ENCODE assay signal across 8 mouse cellular contexts in genomic region chr8:94396964-94397657, GRCm38 (mm10). TPM values are rescaled to one million over a fixed set of nuclear protein-coding genes. Genes with fewer than 3 reads are reported as not detected.
DNase-seq lines count a peak whose midpoint lies in the region; ATAC-seq and TF ChIP-seq lines count a peak whose summit lies in the region.

No protein-coding gene starts in this region.

- H3K36me3 ChIP-seq in intestine, postnatal 0 days (ENCODE audit: control insufficient read depth, insufficient read depth): peaks cover 50% of the 10 kb centered on the region
- H3K36me3 ChIP-seq in myocyte (ENCODE audit: control insufficient read depth, insufficient read depth): peaks cover 75% of the 10 kb centered on the region

- DNase-seq in 3T3-L1 (ENCODE audit: low read depth, low spot score) (peak; percentile 59), liver (peak; percentile 66)
- DNase-seq in CD4-positive helper T cell, adult 2 months (ENCODE audit: low read depth, low spot score): peak; percentile 65
- DNase-seq in gastrocnemius, adult 2 months: peak; percentile 68
- DNase-seq in spleen, adult 12 weeks (ENCODE audit: low spot score): no peak

- H3K27me3 ChIP-seq in intestine, postnatal 0 days (replicated peaks; ENCODE audit: control insufficient read depth, insufficient read depth, low read length): no peaks in the 10 kb centered on the region
- H3K27me3 ChIP-seq in myocyte (ENCODE audit: control insufficient read depth, insufficient read depth, insufficient read length): no peaks in the 10 kb centered on the region

- peak; percentile 81; the same call in 1 of the 2 replicates for TF ChIP-seq CTCF in gastrocnemius, adult 2 months (IDR thresholded peaks at IDR 0.05)
- TF ChIP-seq CTCF in intestine, postnatal 0 days (IDR thresholded peaks at IDR 0.05; ENCODE audit: low read depth): peak; percentile 92

- peak; percentile 71 for ATAC-seq in cerebellum, adult (ENCODE audit: insufficient number of reproducible peaks, low FRiP score, low TSS enrichment)
- ATAC-seq in intestine, postnatal 0 days: peak; percentile 76

- H3K4me2 ChIP-seq in intestine, postnatal 0 days (replicated peaks; ENCODE audit: low read depth): no peak overlapping the region
- H3K4me2 ChIP-seq in myocyte (ENCODE audit: low read depth): no peak overlapping the region

- H3K9me3 ChIP-seq in intestine, postnatal 0 days (ENCODE audit: control insufficient read depth): no peaks in the 10 kb centered on the region

- 50% methylated on average over 11 of the region's 11 CpGs for WGBS in intestine, postnatal 0 days

- peak; percentile 13 for TF ChIP-seq POLR2A in myocyte (IDR thresholded peaks at IDR 0.05; ENCODE audit: insufficient read length, low read depth)

- H3ac ChIP-seq in myocyte (ENCODE audit: control insufficient read depth, insufficient read length): no peak overlapping the region

- no peak overlapping the region for H3K4me3 ChIP-seq in gastrocnemius, adult 2 months
- H3K4me3 ChIP-seq in intestine, postnatal 0 days (ENCODE audit: low read depth, low read length): no peak overlapping the region
- no peak overlapping the region for H3K4me3 ChIP-seq in myocyte

- intact Hi-C loops in gastrocnemius, adult 2 months (cut with DNase I): loop anchor here (1.0 to 5.0 kb wide), 2 partner anchors 54 to 120 kb away; no protein-coding TSS in a partner anchor

- no peaks in the 10 kb centered on the region for H3K4me1 ChIP-seq in intestine, postnatal 0 days (replicated peaks; ENCODE audit: control insufficient read depth, insufficient read depth, low read length)

- H3K9ac ChIP-seq in intestine, postnatal 0 days (ENCODE audit: low read depth, low read length): no peak overlapping the region

- H3K27ac ChIP-seq in gastrocnemius, adult 2 months: peak overlapping the region; percentile 39; the same call in 1 of the 2 replicates
- H3K27ac ChIP-seq in intestine, postnatal 0 days (ENCODE audit: low read depth, low read length): 0 out of 2 replicates have a peak overlapping the region, but pooled peaks have one; percentile 7

- H3K79me2 ChIP-seq in myocyte (ENCODE audit: control insufficient read depth, insufficient read depth): peaks cover 5% of the 10 kb centered on the region

TF ChIP-seq in myocyte, 11 proteins besides CTCF, POLR2A, EP300 and RAD21:
- TF ChIP-seq POLR2AphosphoS2 (IDR thresholded peaks at IDR 0.05; ENCODE audit: insufficient read length, low read depth): peak; percentile 91
- no peak for TF ChIP-seq USF1 (IDR thresholded peaks at IDR 0.05; ENCODE audit: low read depth)

RNA-seq across cellular contexts. Expression of gene Herpud1, which starts 10.9 kb away (rescaled TPM):
- 100 to 1,000 TPM; 111 to 117 TPM for total RNA-seq in gastrocnemius, adult 2 months (2021)
- 135 and 154 TPM in 2 replicates for polyA plus RNA-seq in intestine, postnatal 0 days (2015; fragmentation: Nextera tagmentation; extraction: Ambion mirVana)
- polyA plus RNA-seq in myocyte (2012; fragmentation: generic; extraction: Trizol): 292 TPM

RNA-seq across cellular contexts. Expression of gene Nlrc5, which starts 37.0 kb away (rescaled TPM):
- 1 to 10 TPM in 1 of 2 experiments, under 1 TPM in 1; 0.43 to 1.1 TPM for total RNA-seq in gastrocnemius, adult 2 months (2021)
- 0.50 and 0.75 TPM in 2 replicates for polyA plus RNA-seq in intestine, postnatal 0 days (2015; fragmentation: Nextera tagmentation; extraction: Ambion mirVana)
- 0.40 TPM for polyA plus RNA-seq in myocyte (2012; fragmentation: generic; extraction: Trizol)
